Mouse (Mus musculus) testis, postnatal 10 days (tissue): ENCODE measurements around the gene Carmil1.
A peak's percentile ranks its signal among the peaks of the same experiment; 100 is the strongest.

Experiments
- DNase-seq: peaks from one replicate; pipeline ENCODE4 v3.0.0; 2021; ENCODE audit warnings: low spot score

Carmil1 gene

GRCm38 (mm10) chr13:24260751-24261591, 19.6 kb downstream of the Carmil1 start:
- no peak for DNase-seq

- no peak for DNase-seq
Observed at GRCm38 (mm10) chr13:24257809-24258208, 22.8 kb downstream of the Carmil1 start.

- peak; percentile 75 for DNase-seq
Observed at GRCm38 (mm10) chr13:24253989-24254388, 26.6 kb downstream of the Carmil1 start.

- no peak for DNase-seq
Observed at GRCm38 (mm10) chr13:24253551-24253950, 27.0 kb downstream of the Carmil1 start.

GRCm38 (mm10) chr13:24251236-24251635, 29.4 kb downstream of the Carmil1 start:
- DNase-seq, result no peak

- DNase-seq, result no peak
Observed at GRCm38 (mm10) chr13:24247928-24248327, 32.7 kb downstream of the Carmil1 start.

- no peak for DNase-seq
Observed at GRCm38 (mm10) chr13:24247441-24247840, 33.2 kb downstream of the Carmil1 start.

GRCm38 (mm10) chr13:24246266-24246665, 34.3 kb downstream of the Carmil1 start:
- no peak for DNase-seq

- DNase-seq, result no peak
Observed at GRCm38 (mm10) chr13:24244613-24245012, 36.0 kb downstream of the Carmil1 start.

- no peak for DNase-seq
Observed at GRCm38 (mm10) chr13:24243964-24244363, 36.6 kb downstream of the Carmil1 start.

- DNase-seq, result no peak
Observed at GRCm38 (mm10) chr13:24242429-24243106, 38.0 kb downstream of the Carmil1 start.

GRCm38 (mm10) chr13:24241201-24241600, 39.4 kb downstream of the Carmil1 start:
- DNase-seq, result no peak

- no peak for DNase-seq
Observed at GRCm38 (mm10) chr13:24240430-24240829, 40.2 kb downstream of the Carmil1 start.

- no peak for DNase-seq
Observed at GRCm38 (mm10) chr13:24238456-24239120, 42.0 kb downstream of the Carmil1 start.

GRCm38 (mm10) chr13:24236736-24237135, 43.9 kb downstream of the Carmil1 start:
- no peak for DNase-seq

- no peak for DNase-seq
Observed at GRCm38 (mm10) chr13:24232750-24233149, 47.8 kb downstream of the Carmil1 start.

GRCm38 (mm10) chr13:24231746-24232483, 48.7 kb downstream of the Carmil1 start:
- no peak for DNase-seq

GRCm38 (mm10) chr13:24231146-24231545, 49.4 kb downstream of the Carmil1 start:
- no peak for DNase-seq

GRCm38 (mm10) chr13:24230541-24231095, 50.0 kb downstream of the Carmil1 start:
- no peak for DNase-seq

GRCm38 (mm10) chr13:24223425-24224201, 57.0 kb downstream of the Carmil1 start:
- DNase-seq, result no peak

- DNase-seq, result no peak
Observed at GRCm38 (mm10) chr13:24220441-24220970, 60.1 kb downstream of the Carmil1 start.
